Mouse (Mus musculus) embryonic facial prominence, embryonic 13.5 days (tissue): Measurements from ENCODE around the gene Nfkbil1. TPM values are rescaled to one million over a fixed set of nuclear protein-coding genes. Genes with fewer than 3 reads are reported as not detected.
A peak's percentile ranks its signal among the peaks of the same experiment; 100 is the strongest.

Experiments used
- ATAC-seq: fragments of 200-750 bp; cut with Nextera tagmentation; 2 replicates; pipeline ENCODE4 v1.8.0; 2017; ENCODE audit warnings: low read depth; ENCODE audit not compliant: insufficient number of reproducible peaks, insufficient read depth, low FRiP score, low TSS enrichment
- H3K27ac ChIP-seq: fragments of 300-500 bp; sonication (generic); 2 replicates; pipeline ENCODE4 v1.5.1; 2015; ENCODE audit warnings: moderate library complexity, mild to moderate bottlenecking, inconsistent platforms
- H3K27me3 ChIP-seq: fragments of 300-500 bp; sonication (generic); 2 replicates; pipeline ENCODE4 v1.6.1; 2015; ENCODE audit warnings: mild to moderate bottlenecking, inconsistent platforms
- H3K36me3 ChIP-seq: fragments of 300-500 bp; sonication (generic); 2 replicates; pipeline ENCODE4 v1.6.1; 2015; ENCODE audit warnings: mild to moderate bottlenecking, inconsistent platforms
- H3K4me1 ChIP-seq: fragments of 300-500 bp; sonication (generic); 2 replicates; pipeline ENCODE4 v1.6.1; 2015; ENCODE audit warnings: inconsistent platforms
- H3K4me2 ChIP-seq: fragments of 300-500 bp; sonication (generic); 2 replicates; pipeline ENCODE4 v1.6.1; 2015; ENCODE audit warnings: moderate library complexity, mild to moderate bottlenecking, inconsistent platforms
- H3K4me3 ChIP-seq: fragments of 300-500 bp; sonication (generic); 2 replicates; pipeline ENCODE4 v1.5.1; 2015; ENCODE audit warnings: mild to moderate bottlenecking, inconsistent platforms
- H3K9ac ChIP-seq: fragments of 300-500 bp; sonication (generic); 2 replicates; pipeline ENCODE4 v1.6.1; 2015; ENCODE audit warnings: mild to moderate bottlenecking, inconsistent platforms
- H3K9me3 ChIP-seq: fragments of 300-500 bp; sonication (generic); 2 replicates; pipeline ENCODE4 v1.6.1; 2016; ENCODE audit warnings: inconsistent platforms
- WGBS: fragments of 180-500 bp; shearing (Covaris S2); methylation state at CpG from one replicate; pipeline ENCODE4 v1.1.7; 2015; ENCODE audit warnings: mixed read lengths; 5-methylcytosine and 5-hydroxymethylcytosine counted together
- polyA plus RNA-seq: library from polyadenylated mRNA; unstranded; fragments of >200 nt; fragmentation: Nextera tagmentation; extraction: Ambion mirVana; gene quantifications from 2 replicates; pipeline ENCODE4 v1.2.1, GENCODE M21; 2015

Nfkbil1 gene
- polyA plus RNA-seq, 1 experiment from 2014 or later = 12.0 TPM

DNA sequence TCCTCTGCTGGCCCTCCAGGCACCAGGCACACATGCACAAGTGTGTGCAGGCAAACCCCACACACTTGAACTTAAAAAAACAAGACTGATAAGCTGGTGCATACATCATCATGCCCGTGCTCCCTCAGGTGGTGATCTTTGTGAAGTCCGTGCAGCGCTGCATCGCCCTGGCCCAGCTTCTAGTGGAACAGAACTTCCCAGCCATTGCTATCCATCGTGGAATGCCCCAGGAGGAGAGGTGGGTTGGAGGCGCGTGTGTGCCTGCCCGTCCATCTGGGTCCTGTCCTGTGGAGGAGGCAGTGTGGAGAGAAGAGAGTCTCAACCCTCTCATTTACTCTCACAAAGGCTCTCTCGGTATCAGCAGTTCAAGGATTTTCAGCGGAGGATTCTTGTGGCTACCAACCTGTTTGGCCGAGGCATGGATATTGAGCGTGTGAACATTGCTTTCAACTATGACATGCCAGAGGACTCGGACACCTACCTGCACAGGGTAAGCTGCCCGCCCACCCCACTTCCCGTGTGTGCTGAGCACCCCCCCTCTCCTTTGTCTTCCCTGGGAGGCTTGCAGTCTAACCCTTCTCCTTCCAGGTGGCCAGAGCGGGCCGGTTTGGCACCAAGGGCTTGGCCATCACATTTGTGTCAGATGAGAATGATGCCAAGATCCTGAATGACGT is 17.2 kb upstream of the Nfkbil1 start:
- Histone ChIP-seq H3K27ac (no peak overlapping the region), H3K27me3 (no peaks in the 10 kb centered on the region), H3K36me3 (peaks cover 64% of the 10 kb centered on the region), H3K4me1 (0 out of 2 replicates have a peak, but pooled peaks cover 4% of the 10 kb centered on the region), H3K4me2 (no peak overlapping the region), H3K4me3 (no peak overlapping the region), H3K9ac (no peak overlapping the region), H3K9me3 (no peaks in the 10 kb centered on the region)
- no peak for ATAC-seq
- WGBS = 84% methylated on average over 18 of the region's 18 CpGs

DNA sequence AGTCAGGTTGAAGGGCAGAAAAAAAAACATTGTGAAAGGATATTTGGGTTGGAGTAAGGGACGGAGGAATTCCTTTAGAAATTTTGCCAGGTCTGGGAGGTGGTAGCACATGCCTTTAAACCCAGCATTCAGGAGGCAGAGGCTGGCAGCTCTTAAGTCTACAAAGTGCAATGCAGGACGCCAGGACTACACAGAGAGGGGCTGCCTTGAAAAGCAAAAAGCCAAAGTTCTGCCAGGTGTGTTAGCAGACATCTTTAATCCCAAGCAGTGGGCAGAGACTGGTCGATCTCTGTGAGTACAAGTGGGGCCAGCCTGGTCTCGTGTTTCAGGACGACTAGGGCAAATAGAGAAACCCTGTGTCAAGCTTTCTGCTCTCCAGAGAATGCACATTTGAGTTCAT is 16.4 kb upstream of the Nfkbil1 start:
- H3K27ac ChIP-seq = no peak overlapping the region
- ATAC-seq = no peak
- WGBS = 74% methylated on average over 5 of the region's 5 CpGs

DNA sequence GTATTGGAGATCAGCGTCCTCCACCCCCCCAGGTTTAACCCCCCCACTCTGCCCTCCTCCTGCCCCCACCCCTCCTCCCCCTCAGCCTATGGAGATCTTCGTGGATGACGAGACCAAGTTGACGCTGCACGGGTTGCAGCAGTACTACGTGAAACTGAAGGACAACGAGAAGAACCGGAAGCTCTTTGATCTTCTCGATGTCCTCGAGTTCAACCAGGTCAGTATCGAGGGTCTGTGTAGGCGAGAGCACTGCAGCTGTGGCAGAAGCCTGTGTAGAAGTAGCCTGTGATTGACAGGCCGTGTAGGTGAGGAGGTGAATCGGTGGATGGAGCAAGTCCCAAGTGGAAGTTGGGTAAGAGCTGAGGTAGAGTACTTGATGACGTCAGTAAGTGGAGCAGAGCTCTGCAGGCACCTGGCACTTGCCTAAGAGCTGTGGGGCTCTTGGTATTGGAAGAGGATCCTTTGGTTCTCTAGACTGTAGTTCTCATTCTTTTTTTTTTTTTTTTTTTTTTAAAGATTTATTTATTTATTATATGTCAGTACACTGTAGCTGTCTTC is 15.6 kb upstream of the Nfkbil1 start:
- no peak overlapping the region for H3K4me3 ChIP-seq
- no peak for ATAC-seq
- H3K27me3 ChIP-seq = no peaks in the 10 kb centered on the region
- no peak overlapping the region for H3K4me2 ChIP-seq
- no peak overlapping the region for H3K9ac ChIP-seq
- H3K9me3 ChIP-seq = no peaks in the 10 kb centered on the region
- no peak overlapping the region for H3K27ac ChIP-seq
- peaks cover 79% of the 10 kb centered on the region for H3K36me3 ChIP-seq
- H3K4me1 ChIP-seq = peaks cover 5% of the 10 kb centered on the region
- WGBS = 81% methylated on average over 15 of the region's 15 CpGs

More for the DNA sequence above, 16.4 kb upstream of the Nfkbil1 start:
- Histone ChIP-seq H3K36me3 (peaks cover 72% of the 10 kb centered on the region), H3K9me3 (no peaks in the 10 kb centered on the region), H3K27me3 (no peaks in the 10 kb centered on the region), H3K9ac (no peak overlapping the region), H3K4me1 (0 out of 2 replicates have a peak, but pooled peaks cover 4% of the 10 kb centered on the region), H3K4me2 (no peak overlapping the region), H3K4me3 (no peak overlapping the region)

DNA sequence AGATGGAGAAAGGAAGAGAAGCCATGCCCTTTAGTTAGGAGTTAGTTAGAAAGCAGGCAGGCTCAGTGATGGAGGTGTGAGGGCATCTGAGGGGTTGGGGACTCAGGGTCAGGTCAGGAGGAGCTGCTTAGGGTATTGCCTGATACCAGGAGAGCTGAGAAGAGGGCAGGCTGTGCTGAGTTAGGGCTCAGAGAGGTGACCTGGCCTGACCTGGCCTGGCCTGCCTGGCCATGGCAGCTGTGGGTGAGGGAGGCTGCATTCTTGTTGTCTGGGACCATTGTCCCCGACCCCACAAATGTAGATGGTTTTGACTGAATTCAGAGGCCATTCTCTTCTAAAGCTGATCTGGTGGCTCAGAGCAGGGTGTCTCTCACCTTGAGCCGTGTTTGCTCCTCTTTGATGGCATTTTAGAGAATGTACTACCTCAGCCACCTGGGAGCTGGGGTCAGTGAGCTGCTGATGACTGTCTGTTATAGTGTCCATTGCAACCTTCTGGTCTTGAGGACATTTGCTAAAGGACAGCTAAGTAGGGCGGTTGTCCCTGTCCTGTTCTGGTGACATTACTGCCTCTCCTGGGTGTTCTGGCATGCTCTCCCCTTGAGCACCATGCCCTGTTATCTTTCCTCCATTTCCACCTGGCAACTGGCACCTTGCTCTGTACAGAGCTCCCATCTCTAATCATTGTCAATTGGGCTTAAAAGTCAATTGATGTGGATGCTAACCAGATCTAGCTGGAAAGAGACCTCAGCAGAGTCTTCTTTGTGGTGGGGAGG is 14.9 kb upstream of the Nfkbil1 start:
- Histone ChIP-seq H3K27me3 (no peaks in the 10 kb centered on the region), H3K9me3 (no peaks in the 10 kb centered on the region), H3K4me3 (no peak overlapping the region), H3K9ac (no peak overlapping the region), H3K4me2 (no peak overlapping the region), H3K27ac (no peak overlapping the region), H3K36me3 (peaks cover 87% of the 10 kb centered on the region), H3K4me1 (peaks cover 12% of the 10 kb centered on the region)
- ATAC-seq = no peak
- WGBS = 87% methylated on average over 3 of the region's 3 CpGs

DNA sequence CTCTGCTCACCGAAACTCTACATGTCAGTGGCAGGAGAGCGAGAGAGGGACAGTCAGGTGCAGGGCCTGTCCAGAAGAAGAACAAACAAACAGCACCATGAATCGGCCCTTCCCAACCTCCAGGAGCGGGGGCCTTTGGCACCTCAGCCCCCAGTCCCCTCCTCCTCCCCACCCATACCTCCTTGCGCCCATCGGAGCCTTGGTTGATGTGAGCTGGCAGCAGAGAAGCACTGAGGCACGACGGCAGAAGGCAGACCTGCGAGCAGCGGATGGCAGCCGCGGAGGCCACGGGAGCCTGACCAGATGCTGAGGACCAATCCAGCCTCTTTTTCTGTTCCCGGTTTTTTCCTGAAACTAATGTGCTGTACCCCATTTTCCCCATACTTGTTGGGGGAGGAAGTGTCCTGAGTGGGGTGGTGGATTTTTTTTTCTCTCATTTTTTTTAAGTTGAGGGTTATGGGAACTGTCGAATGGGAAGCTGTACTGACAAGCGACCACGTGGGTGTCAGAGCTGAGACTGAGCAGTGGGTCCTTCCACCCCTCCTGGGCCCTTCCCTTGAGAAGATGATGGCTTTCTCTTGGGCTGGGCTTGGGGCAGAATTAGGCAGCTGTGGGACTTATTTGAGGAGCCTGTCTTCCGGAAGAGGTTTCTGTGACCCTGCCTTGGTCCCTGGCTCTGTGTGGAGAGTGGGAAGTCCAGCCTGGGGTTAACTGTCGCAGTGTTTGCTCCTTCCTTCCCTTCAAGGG is 14.0 kb upstream of the Nfkbil1 start:
- Histone ChIP-seq H3K4me3 (no peak overlapping the region), H3K27ac (no peak overlapping the region), H3K36me3 (peaks cover 96% of the 10 kb centered on the region), H3K9me3 (no peaks in the 10 kb centered on the region), H3K9ac (no peak overlapping the region), H3K4me1 (peaks cover 21% of the 10 kb centered on the region), H3K27me3 (no peaks in the 10 kb centered on the region), H3K4me2 (no peak overlapping the region)
- no peak for ATAC-seq
- WGBS = 88% methylated on average over 19 of the region's 19 CpGs

DNA sequence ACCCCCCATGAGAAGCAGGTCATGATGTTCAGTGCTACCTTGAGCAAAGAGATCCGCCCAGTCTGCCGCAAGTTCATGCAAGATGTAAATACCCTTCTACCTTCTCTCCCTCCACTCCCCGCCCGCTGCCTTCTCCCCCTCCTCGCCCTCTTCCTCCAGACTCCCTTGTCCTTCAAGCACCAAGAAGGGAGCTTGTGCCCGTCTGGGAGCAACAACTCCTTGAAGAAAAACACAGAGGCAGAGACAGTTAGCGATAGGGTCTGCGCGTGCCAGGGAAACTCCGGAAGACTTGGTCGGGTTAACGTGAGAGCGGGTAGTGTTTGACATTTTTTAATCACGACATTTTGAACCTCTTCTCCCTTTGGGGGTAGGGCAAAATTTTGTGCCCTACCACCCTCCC is 13.4 kb upstream of the Nfkbil1 start:
- WGBS = 90% methylated on average over 14 of the region's 14 CpGs
- Histone ChIP-seq H3K36me3 (peaks cover 99% of the 10 kb centered on the region), H3K27ac (no peak overlapping the region), H3K9me3 (no peaks in the 10 kb centered on the region), H3K27me3 (no peaks in the 10 kb centered on the region), H3K9ac (no peak overlapping the region), H3K4me3 (no peak overlapping the region), H3K4me2 (no peak overlapping the region), H3K4me1 (peaks cover 28% of the 10 kb centered on the region)
- no peak for ATAC-seq

DNA sequence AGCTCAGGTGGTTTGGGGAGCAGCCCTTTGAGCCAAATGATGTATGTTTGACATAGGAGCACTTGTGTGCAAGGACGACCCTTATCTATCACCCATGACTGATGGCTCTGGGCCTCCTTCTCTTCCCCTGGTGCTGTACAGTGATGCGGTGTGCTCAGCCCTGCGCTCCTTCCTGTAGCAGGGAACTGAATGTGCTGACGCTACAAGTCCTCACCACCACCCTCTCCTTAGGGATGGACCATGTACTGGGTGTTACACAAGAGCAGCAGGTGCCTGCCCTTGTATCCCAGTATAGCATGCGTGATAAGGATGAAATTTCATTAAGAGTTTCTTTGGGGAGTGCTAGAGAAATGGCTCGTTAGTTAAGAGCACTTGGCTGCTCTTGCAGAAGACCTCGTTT is 11.6 kb upstream of the Nfkbil1 start:
- no peak overlapping the region for H3K4me2 ChIP-seq
- H3K4me1 ChIP-seq = peaks cover 37% of the 10 kb centered on the region
- ATAC-seq = no peak
- no peak overlapping the region for H3K27ac ChIP-seq
- H3K9ac ChIP-seq = no peak overlapping the region
- no peak overlapping the region for H3K4me3 ChIP-seq
- no peaks in the 10 kb centered on the region for H3K27me3 ChIP-seq
- 88% methylated on average over 7 of the region's 7 CpGs for WGBS
- H3K9me3 ChIP-seq = no peaks in the 10 kb centered on the region
- peaks cover 91% of the 10 kb centered on the region for H3K36me3 ChIP-seq

DNA sequence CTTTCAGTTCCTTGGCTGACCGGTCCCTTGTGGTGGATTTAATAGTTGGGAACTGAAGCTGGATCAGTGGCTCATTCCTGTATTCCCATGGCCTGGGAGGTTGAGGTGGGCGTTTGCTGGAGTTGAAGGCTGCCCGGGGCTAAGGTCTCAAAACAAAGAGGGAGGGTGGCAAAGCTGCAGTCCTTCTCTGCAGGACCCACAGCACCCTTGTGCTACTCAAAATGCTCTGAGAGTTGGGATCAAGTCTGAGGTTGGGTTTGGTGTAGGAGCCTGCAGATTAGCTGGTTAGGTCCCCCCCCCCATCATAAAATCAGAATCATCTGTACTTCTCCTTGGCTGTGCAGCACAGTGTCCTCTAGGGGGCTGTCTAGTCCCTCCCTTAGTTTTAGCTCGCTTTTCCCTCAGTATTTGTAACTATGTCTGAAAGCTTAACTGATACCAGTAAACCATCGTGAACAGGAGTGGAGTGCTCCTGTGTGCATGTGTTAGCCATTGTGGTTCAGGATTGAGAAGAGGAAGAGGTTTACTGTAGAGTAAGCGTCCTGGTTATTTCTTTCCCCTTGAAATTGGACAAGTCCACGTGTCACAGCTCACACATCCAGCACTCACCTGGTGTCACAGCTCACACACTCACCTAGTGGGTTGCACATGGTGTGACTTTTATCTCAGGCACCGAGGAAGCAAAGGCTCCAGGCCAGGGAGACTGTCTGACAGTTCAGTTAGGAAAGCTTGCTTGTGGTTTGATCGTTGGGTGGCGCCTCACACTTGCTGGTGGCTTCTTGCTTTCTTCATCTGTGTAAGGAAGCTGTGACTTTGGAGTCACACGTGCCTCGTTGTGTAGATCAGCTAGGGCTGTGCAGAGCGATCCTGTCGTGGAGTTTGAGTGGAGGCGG is 10.4 kb upstream of the Nfkbil1 start:
- Histone ChIP-seq H3K9me3 (no peaks in the 10 kb centered on the region), H3K36me3 (peaks cover 80% of the 10 kb centered on the region), H3K4me2 (peak overlapping the region; percentile 94; the same call in 1 of the 2 replicates), H3K4me1 (peaks cover 37% of the 10 kb centered on the region), H3K27ac (no peak overlapping the region), H3K27me3 (no peaks in the 10 kb centered on the region), H3K9ac (peak overlapping the region; percentile 37; the same call in 1 of the 2 replicates), H3K4me3 (peak overlapping the region; percentile 4; the same call in 1 of the 2 replicates)
- ATAC-seq = no peak
- 77% methylated on average over 15 of the region's 15 CpGs for WGBS

DNA sequence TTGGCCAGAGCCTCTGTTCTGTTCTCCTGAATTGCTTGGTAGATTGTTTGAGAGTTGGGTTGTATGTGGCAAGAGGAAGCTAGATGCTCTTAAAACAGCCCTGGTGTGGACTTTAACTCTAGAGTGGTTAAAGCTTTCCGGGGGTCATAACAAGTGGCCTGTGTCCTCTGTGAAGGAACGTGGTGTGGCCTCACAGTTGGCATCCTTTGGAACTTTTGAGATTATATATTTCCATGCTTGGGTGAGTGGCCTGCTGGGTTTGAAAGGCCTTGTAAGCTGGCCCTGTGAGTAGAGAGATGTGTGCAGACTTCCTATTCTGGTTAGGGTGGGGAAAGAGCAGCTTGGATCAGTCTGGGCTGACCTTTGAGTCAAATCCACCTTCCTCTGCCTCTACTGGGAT is 9.4 kb upstream of the Nfkbil1 start:
- Histone ChIP-seq H3K27me3 (no peaks in the 10 kb centered on the region), H3K4me3 (peak overlapping the region; percentile 95), H3K4me2 (peak overlapping the region; percentile 94), H3K36me3 (peaks cover 70% of the 10 kb centered on the region), H3K9ac (peak overlapping the region; percentile 100), H3K4me1 (peaks cover 41% of the 10 kb centered on the region), H3K27ac (no peak overlapping the region; the same call in 1 of the 2 replicates), H3K9me3 (no peaks in the 10 kb centered on the region)
- ATAC-seq = no peak
- 80% methylated on average over 2 of the region's 2 CpGs for WGBS

DNA sequence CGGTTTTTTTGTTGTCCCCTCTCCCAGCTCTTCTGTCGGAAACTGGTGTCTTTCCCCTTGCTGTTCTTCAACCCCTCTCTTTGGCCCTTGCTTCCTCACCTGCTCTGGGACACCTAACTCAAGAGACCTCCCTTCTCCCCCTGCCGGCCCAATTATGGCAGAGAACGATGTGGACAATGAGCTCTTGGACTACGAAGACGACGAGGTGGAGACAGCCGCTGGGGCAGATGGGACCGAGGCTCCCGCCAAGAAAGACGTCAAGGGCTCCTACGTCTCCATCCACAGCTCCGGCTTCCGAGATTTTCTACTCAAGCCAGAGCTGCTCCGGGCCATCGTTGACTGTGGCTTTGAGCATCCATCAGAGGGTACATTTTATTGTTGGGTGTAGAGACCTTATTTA is 7.5 kb upstream of the Nfkbil1 start:
- H3K4me1 ChIP-seq = peaks cover 41% of the 10 kb centered on the region
- WGBS = 4% methylated on average over 16 of the region's 16 CpGs
- peak overlapping the region; percentile 94 for H3K4me2 ChIP-seq
- no peak for ATAC-seq
- no peaks in the 10 kb centered on the region for H3K27me3 ChIP-seq
- H3K27ac ChIP-seq = peak overlapping the region; percentile 99; the same call in 1 of the 2 replicates
- H3K36me3 ChIP-seq = peaks cover 51% of the 10 kb centered on the region
- no peaks in the 10 kb centered on the region for H3K9me3 ChIP-seq
- H3K9ac ChIP-seq = peak overlapping the region; percentile 100
- peak overlapping the region; percentile 95 for H3K4me3 ChIP-seq
